Mouse (Mus musculus): ENCODE results near the gene Ubp1. TPM values are rescaled to one million over a fixed set of nuclear protein-coding genes. Genes with fewer than 3 reads are reported as not detected.

Gene Ubp1
- polyA plus RNA-seq, 1 experiment from 2014 or later, result 23.7 TPM

GRCm38 (mm10) chr9:113935638-113936037 is 4.9 kb downstream of the Ubp1 start:
- no peak overlapping the region for H3K9ac ChIP-seq (ENCODE audit: low read depth, low read length)
- H3K4me3 ChIP-seq (replicated peaks; ENCODE audit: low read depth, low read length), result no peak overlapping the region
- no peaks in the 10 kb centered on the region for H3K27me3 ChIP-seq (ENCODE audit: insufficient read depth, low read length)
- no peaks in the 10 kb centered on the region for H3K9me3 ChIP-seq (replicated peaks; ENCODE audit: low read length)
- no peak overlapping the region for H3K4me2 ChIP-seq (ENCODE audit: low read length)
- 45% methylated on average over 5 of the region's 5 CpGs for WGBS
- H3K36me3 ChIP-seq (ENCODE audit: insufficient read depth, low read length), result no peaks in the 10 kb centered on the region
- ATAC-seq (replicated peaks; ENCODE audit: low FRiP score, low read depth), result no peak
- peak overlapping the region; percentile 42; the same call in 1 of the 2 replicates for H3K27ac ChIP-seq
- peaks cover 16% of the 10 kb centered on the region; the same call in 1 of the 2 replicates for H3K4me1 ChIP-seq (replicated peaks; ENCODE audit: insufficient read depth, low read length)
- TF ChIP-seq CTCF (IDR thresholded peaks at IDR 0.05; ENCODE audit: low read depth), result no peak
- peak; percentile 22 for DNase-seq (ENCODE audit: low spot score)

- no peaks in the 10 kb centered on the region for H3K36me3 ChIP-seq (ENCODE audit: insufficient read depth, low read length)
- H3K4me3 ChIP-seq (replicated peaks; ENCODE audit: low read depth, low read length), result no peak overlapping the region
- 82% methylated on average over 9 of the region's 9 CpGs for WGBS
- H3K9me3 ChIP-seq (replicated peaks; ENCODE audit: low read length), result no peaks in the 10 kb centered on the region
- no peak overlapping the region for H3K9ac ChIP-seq (ENCODE audit: low read depth, low read length)
- H3K27me3 ChIP-seq (ENCODE audit: insufficient read depth, low read length), result no peaks in the 10 kb centered on the region
- no peak for ATAC-seq (replicated peaks; ENCODE audit: low FRiP score, low read depth)
- DNase-seq (ENCODE audit: low spot score), result no peak
- no peak overlapping the region for H3K4me2 ChIP-seq (ENCODE audit: low read length)
- H3K27ac ChIP-seq, result no peak overlapping the region
- H3K4me1 ChIP-seq (replicated peaks; ENCODE audit: insufficient read depth, low read length), result 0 out of 2 replicates have a peak, but pooled peaks cover 4% of the 10 kb centered on the region
- no peak for TF ChIP-seq CTCF (IDR thresholded peaks at IDR 0.05; ENCODE audit: low read depth)
Measured at GRCm38 (mm10) chr9:113939063-113939850, 8.5 kb downstream of the Ubp1 start.

GRCm38 (mm10) chr9:113941103-113941805 is 10.5 kb downstream of the Ubp1 start:
- no peaks in the 10 kb centered on the region for H3K4me1 ChIP-seq (replicated peaks; ENCODE audit: insufficient read depth, low read length)
- peaks cover 6% of the 10 kb centered on the region for H3K36me3 ChIP-seq (ENCODE audit: insufficient read depth, low read length)
- H3K4me3 ChIP-seq (replicated peaks; ENCODE audit: low read depth, low read length), result no peak overlapping the region
- no peak for TF ChIP-seq CTCF (IDR thresholded peaks at IDR 0.05; ENCODE audit: low read depth)
- 88% methylated on average over 3 of the region's 3 CpGs for WGBS
- ATAC-seq (replicated peaks; ENCODE audit: low FRiP score, low read depth) (no peak), DNase-seq (ENCODE audit: low spot score) (no peak)
- no peaks in the 10 kb centered on the region for H3K27me3 ChIP-seq (ENCODE audit: insufficient read depth, low read length)
- H3K27ac ChIP-seq, result no peak overlapping the region
- H3K4me2 ChIP-seq (ENCODE audit: low read length), result no peak overlapping the region
- H3K9me3 ChIP-seq (replicated peaks; ENCODE audit: low read length), result no peaks in the 10 kb centered on the region
- no peak overlapping the region for H3K9ac ChIP-seq (ENCODE audit: low read depth, low read length)

GRCm38 (mm10) chr9:113943372-113943771 is 12.6 kb downstream of the Ubp1 start:
- Histone ChIP-seq H3K4me1 (replicated peaks; ENCODE audit: insufficient read depth, low read length) (no peaks in the 10 kb centered on the region), H3K27ac (no peak overlapping the region), H3K9me3 (replicated peaks; ENCODE audit: low read length) (no peaks in the 10 kb centered on the region), H3K4me3 (replicated peaks; ENCODE audit: low read depth, low read length) (no peak overlapping the region), H3K9ac (ENCODE audit: low read depth, low read length) (no peak overlapping the region), H3K36me3 (ENCODE audit: insufficient read depth, low read length) (peaks cover 18% of the 10 kb centered on the region), H3K27me3 (ENCODE audit: insufficient read depth, low read length) (no peaks in the 10 kb centered on the region), H3K4me2 (ENCODE audit: low read length) (no peak overlapping the region)
- 100% methylated on average over 1 of the region's 1 CpGs for WGBS
- no peak for ATAC-seq (replicated peaks; ENCODE audit: low FRiP score, low read depth)
- TF ChIP-seq CTCF (IDR thresholded peaks at IDR 0.05; ENCODE audit: low read depth), result no peak
- no peak for DNase-seq (ENCODE audit: low spot score)

- H3K4me2 ChIP-seq (ENCODE audit: low read length), result no peak overlapping the region
- H3K4me3 ChIP-seq (replicated peaks; ENCODE audit: low read depth, low read length), result no peak overlapping the region
- H3K27me3 ChIP-seq (ENCODE audit: insufficient read depth, low read length), result no peaks in the 10 kb centered on the region
- H3K9me3 ChIP-seq (replicated peaks; ENCODE audit: low read length), result no peaks in the 10 kb centered on the region
- H3K27ac ChIP-seq, result no peak overlapping the region
- H3K4me1 ChIP-seq (replicated peaks; ENCODE audit: insufficient read depth, low read length), result no peaks in the 10 kb centered on the region
- peaks cover 22% of the 10 kb centered on the region for H3K36me3 ChIP-seq (ENCODE audit: insufficient read depth, low read length)
- DNase-seq (ENCODE audit: low spot score) (no peak), ATAC-seq (replicated peaks; ENCODE audit: low FRiP score, low read depth) (no peak)
- 82% methylated on average over 1 of the region's 1 CpGs for WGBS
- TF ChIP-seq CTCF (IDR thresholded peaks at IDR 0.05; ENCODE audit: low read depth), result no peak
- no peak overlapping the region for H3K9ac ChIP-seq (ENCODE audit: low read depth, low read length)
Measured at GRCm38 (mm10) chr9:113947216-113947615, 16.5 kb downstream of the Ubp1 start.

GRCm38 (mm10) chr9:113957777-113958176 is 27.0 kb downstream of the Ubp1 start:
- Histone ChIP-seq H3K4me1 (replicated peaks; ENCODE audit: insufficient read depth, low read length) (no peaks in the 10 kb centered on the region), H3K4me2 (ENCODE audit: low read length) (no peak overlapping the region), H3K27me3 (ENCODE audit: insufficient read depth, low read length) (no peaks in the 10 kb centered on the region), H3K9me3 (replicated peaks; ENCODE audit: low read length) (no peaks in the 10 kb centered on the region), H3K9ac (ENCODE audit: low read depth, low read length) (no peak overlapping the region), H3K27ac (no peak overlapping the region), H3K36me3 (ENCODE audit: insufficient read depth, low read length) (peaks cover 36% of the 10 kb centered on the region), H3K4me3 (replicated peaks; ENCODE audit: low read depth, low read length) (no peak overlapping the region)
- WGBS, result 95% methylated on average over 4 of the region's 4 CpGs
- no peak for TF ChIP-seq CTCF (IDR thresholded peaks at IDR 0.05; ENCODE audit: low read depth)
- DNase-seq (ENCODE audit: low spot score), result no peak
- no peak for ATAC-seq (replicated peaks; ENCODE audit: low FRiP score, low read depth)
